Mouse (Mus musculus) MEL (cell line): ENCODE data around the gene Cfap43.

Experiments used
- EP300 ChIP-seq, 2 experiments: IDR thresholded peaks; 2 replicates each; pipeline ENCODE4 v1.6.1; 2011; ENCODE audit warnings: improper control_type of control experiment in 2 of 2, low read length in 2 of 2, low read depth in 1 of 2, mild to moderate bottlenecking in 1 of 2
- MAFK ChIP-seq: IDR thresholded peaks from 2 replicates; pipeline ENCODE4 v1.6.1; 2011; ENCODE audit warnings: low read depth, mild to moderate bottlenecking, low read length, improper control_type of control experiment, borderline replicate concordance
- MAX ChIP-seq: IDR thresholded peaks from 2 replicates; pipeline ENCODE4 v1.6.1; 2011; ENCODE audit warnings: low read length, improper control_type of control experiment
- MAZ ChIP-seq: IDR thresholded peaks from 2 replicates; pipeline ENCODE4 v1.6.1; 2012; ENCODE audit warnings: low read depth, mild to moderate bottlenecking, inconsistent platforms, low read length, improper control_type of control experiment
- RCOR1 ChIP-seq: IDR thresholded peaks from 2 replicates; pipeline ENCODE4 v1.6.1; 2012; ENCODE audit warnings: low read depth, mild to moderate bottlenecking, inconsistent platforms, low read length, improper control_type of control experiment
- SIN3A ChIP-seq: IDR thresholded peaks from 2 replicates; pipeline ENCODE4 v1.6.1; 2012; ENCODE audit warnings: low read length, improper control_type of control experiment, inconsistent platforms
- ZNF384 ChIP-seq: IDR thresholded peaks from 2 replicates; pipeline ENCODE4 v1.6.1; 2012; ENCODE audit warnings: low read depth, mild to moderate bottlenecking, inconsistent platforms, low read length, improper control_type of control experiment

DNA sequence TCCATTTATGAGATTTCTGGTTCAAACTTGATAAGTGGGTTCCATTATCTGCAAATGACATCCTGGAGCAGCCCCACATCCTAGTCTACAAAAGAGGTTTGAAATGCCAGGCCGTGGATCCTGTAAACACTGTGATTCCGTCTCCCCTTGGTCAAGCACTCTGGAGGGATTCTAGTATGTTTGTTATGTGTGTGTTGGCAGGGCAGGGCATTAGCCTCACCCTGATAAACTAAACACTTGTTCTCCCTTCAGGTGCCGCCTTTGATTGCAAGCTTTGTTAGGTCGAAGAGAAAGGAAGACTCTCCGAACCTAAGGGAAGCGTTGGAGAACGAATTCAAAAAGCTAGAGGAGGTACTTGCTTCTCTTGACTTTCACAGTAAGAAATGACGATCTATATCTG, 59.9 kb downstream of the Cfap43 start:
- no peak for TF ChIP-seq MAFK
- TF ChIP-seq SIN3A = no peak
- TF ChIP-seq MAZ = no peak
- TF ChIP-seq MAX = no peak
- TF ChIP-seq ZNF384 = no peak
- no peak for TF ChIP-seq RCOR1
- no peak for TF ChIP-seq EP300 (IDR thresholded peaks at IDR 0.05; ENCODE audit: low read depth in 1 of 2, low read length in 2 of 2)
